Mouse (Mus musculus) limb, embryonic 11.5 days (tissue): ENCODE measurements around the gene Clic1. TPM values are rescaled to one million over a fixed set of nuclear protein-coding genes. Genes with fewer than 3 reads are reported as not detected.

Source experiments
- ATAC-seq: fragments of 200-750 bp; cut with Nextera tagmentation; 2 replicates; pipeline ENCODE4 v1.8.0; 2017; ENCODE audit warnings: low read depth; ENCODE audit not compliant: insufficient number of reproducible peaks, low FRiP score, low TSS enrichment
- DNase-seq: peaks from one replicate; pipeline ENCODE4 v3.0.0-alpha.2; 2015; ENCODE audit warnings: low spot score
- H3K27ac ChIP-seq: fragments of 300-500 bp; sonication (generic); replicated peaks from 2 replicates; pipeline ENCODE4 v1.5.1; 2014; ENCODE audit warnings: low read depth, mild to moderate bottlenecking, low read length
- H3K27me3 ChIP-seq: fragments of 300-500 bp; sonication (generic); 2 replicates; pipeline ENCODE4 v1.6.1; 2014; ENCODE audit warnings: mild to moderate bottlenecking, low read length, mixed read lengths; ENCODE audit not compliant: control insufficient read depth, insufficient read depth
- H3K36me3 ChIP-seq: fragments of 300-500 bp; sonication (generic); 2 replicates; pipeline ENCODE4 v1.6.1; 2014; ENCODE audit warnings: mild to moderate bottlenecking, low read length, moderate library complexity, mixed read lengths; ENCODE audit not compliant: control insufficient read depth, insufficient read depth
- H3K4me1 ChIP-seq: fragments of 300-500 bp; sonication (generic); 2 replicates; pipeline ENCODE4 v1.6.1; 2014; ENCODE audit warnings: low read length, mixed read lengths; ENCODE audit not compliant: control insufficient read depth, insufficient read depth
- H3K4me2 ChIP-seq: fragments of 300-500 bp; sonication (generic); 2 replicates; pipeline ENCODE4 v1.6.1; 2014; ENCODE audit warnings: low read depth, mild to moderate bottlenecking, moderate library complexity; ENCODE audit not compliant: severe bottlenecking
- H3K4me3 ChIP-seq: fragments of 300-500 bp; sonication (generic); 2 replicates; pipeline ENCODE4 v1.5.1; 2014; ENCODE audit warnings: low read depth, low read length
- H3K9ac ChIP-seq: fragments of 300-500 bp; sonication (generic); 2 replicates; pipeline ENCODE4 v1.6.1; 2014; ENCODE audit warnings: mild to moderate bottlenecking, low read length
- H3K9me3 ChIP-seq: fragments of 300-500 bp; sonication (generic); 2 replicates; pipeline ENCODE4 v1.6.1; 2016; ENCODE audit warnings: low read length; ENCODE audit not compliant: control insufficient read depth
- WGBS: fragments of 180-500 bp; shearing (Covaris S2); extraction: QIAGEN DNeasy Blood & Tissue Kit; methylation state at CpG from one replicate; pipeline ENCODE4 v1.1.7; 2014; 5-methylcytosine and 5-hydroxymethylcytosine counted together
- polyA plus RNA-seq: library from polyadenylated mRNA; unstranded; fragments of >200 nt; fragmentation: Nextera tagmentation; extraction: Ambion mirVana; gene quantifications from 2 replicates; pipeline ENCODE4 v1.2.1, GENCODE M21; 2014

The Clic1 gene
- polyA plus RNA-seq, 1 experiment from 2014 or later, result 52.1 TPM

GRCm38 (mm10) chr17:35061299-35061698 is 11.5 kb downstream of the Clic1 start:
- Histone ChIP-seq H3K27ac (no peak overlapping the region), H3K9ac (no peak overlapping the region), H3K4me1 (peaks cover 19% of the 10 kb centered on the region), H3K9me3 (no peaks in the 10 kb centered on the region), H3K36me3 (peaks cover 11% of the 10 kb centered on the region), H3K4me2 (no peak overlapping the region), H3K27me3 (peaks cover 14% of the 10 kb centered on the region), H3K4me3 (no peak overlapping the region)
- WGBS, result 75% methylated on average over 8 of the region's 8 CpGs
- DNase-seq, result no peak
- ATAC-seq, result no peak

GRCm38 (mm10) chr17:35063466-35063865 is 13.7 kb downstream of the Clic1 start:
- no peaks in the 10 kb centered on the region for H3K9me3 ChIP-seq
- 96% methylated on average over 3 of the region's 3 CpGs for WGBS
- peaks cover 19% of the 10 kb centered on the region for H3K4me1 ChIP-seq
- DNase-seq (no peak), ATAC-seq (no peak)
- H3K4me2 ChIP-seq, result no peak overlapping the region
- H3K4me3 ChIP-seq, result no peak overlapping the region
- peaks cover 26% of the 10 kb centered on the region for H3K27me3 ChIP-seq
- H3K27ac ChIP-seq, result no peak overlapping the region
- no peak overlapping the region for H3K9ac ChIP-seq
- peaks cover 11% of the 10 kb centered on the region for H3K36me3 ChIP-seq

GRCm38 (mm10) chr17:35064378-35064877 is 14.7 kb downstream of the Clic1 start:
- 26% methylated on average over 10 of the region's 10 CpGs for WGBS

GRCm38 (mm10) chr17:35064951-35065947 is 15.5 kb downstream of the Clic1 start, which contains the start of gene Ly6g6c:
Gene Ly6g6c (plus strand): TSS chr17:35065388.
- peak within 1 kb of the TSS; percentile 49 for H3K9ac ChIP-seq
- H3K9me3 ChIP-seq, result no peaks in the 10 kb centered on the region
- H3K27me3 ChIP-seq, result peaks cover 27% of the 10 kb centered on the region
- 2% methylated on average over 48 of the region's 48 CpGs for WGBS
- peak within 1 kb of the TSS; percentile 74 for H3K4me2 ChIP-seq
- H3K27ac ChIP-seq, result peak within 1 kb of the TSS; percentile 51; the same call in 1 of the 2 replicates
- DNase-seq (peak; percentile 71), ATAC-seq (peak; percentile 31; the same call in 1 of the 2 replicates)
- peaks cover 11% of the 10 kb centered on the region for H3K36me3 ChIP-seq
- peaks cover 16% of the 10 kb centered on the region for H3K4me1 ChIP-seq
- H3K4me3 ChIP-seq, result peak within 1 kb of the TSS; percentile 21

More at GRCm38 (mm10) chr17:35064378-35064877, 14.7 kb downstream of the Clic1 start:
- H3K4me3 ChIP-seq, result no peak overlapping the region
- H3K4me2 ChIP-seq, result peak overlapping the region; percentile 74
- peaks cover 27% of the 10 kb centered on the region for H3K27me3 ChIP-seq
- H3K36me3 ChIP-seq, result peaks cover 11% of the 10 kb centered on the region
- DNase-seq (no peak), ATAC-seq (no peak)
- no peak overlapping the region for H3K9ac ChIP-seq
- peaks cover 19% of the 10 kb centered on the region for H3K4me1 ChIP-seq
- H3K27ac ChIP-seq, result peak overlapping the region; percentile 51; the same call in 1 of the 2 replicates
- no peaks in the 10 kb centered on the region for H3K9me3 ChIP-seq

- Histone ChIP-seq H3K27me3 (peaks cover 27% of the 10 kb centered on the region), H3K4me1 (peaks cover 13% of the 10 kb centered on the region; the same call in 1 of the 2 replicates), H3K4me3 (peak within 1 kb of the TSS; percentile 21), H3K9me3 (no peaks in the 10 kb centered on the region), H3K9ac (peak within 1 kb of the TSS; percentile 49), H3K4me2 (peak within 1 kb of the TSS; percentile 74), H3K27ac (no peak within 1 kb of the TSS), H3K36me3 (peaks cover 7% of the 10 kb centered on the region)
- ATAC-seq (no peak), DNase-seq (no peak)
- WGBS, result 43% methylated on average over 10 of the region's 10 CpGs
Measured at GRCm38 (mm10) chr17:35066084-35066483, 16.3 kb downstream of the Clic1 start, which contains the start of gene Mpig6b. Gene Mpig6b (minus strand): TSS chr17:35066184.

- 82% methylated on average over 17 of the region's 17 CpGs for WGBS
- H3K9ac ChIP-seq, result no peak overlapping the region
- no peaks in the 10 kb centered on the region for H3K36me3 ChIP-seq
- no peak overlapping the region for H3K4me2 ChIP-seq
- H3K27me3 ChIP-seq, result peaks cover 27% of the 10 kb centered on the region
- no peaks in the 10 kb centered on the region for H3K9me3 ChIP-seq
- peaks cover 13% of the 10 kb centered on the region; the same call in 1 of the 2 replicates for H3K4me1 ChIP-seq
- H3K4me3 ChIP-seq, result no peak overlapping the region
- H3K27ac ChIP-seq, result no peak overlapping the region
- DNase-seq (no peak), ATAC-seq (no peak)
Measured at GRCm38 (mm10) chr17:35068213-35068914, 18.6 kb downstream of the Clic1 start.

GRCm38 (mm10) chr17:35070556-35071229 is 20.9 kb downstream of the Clic1 start:
- Histone ChIP-seq H3K9ac (no peak overlapping the region), H3K27me3 (peaks cover 19% of the 10 kb centered on the region), H3K27ac (no peak overlapping the region), H3K9me3 (no peaks in the 10 kb centered on the region), H3K4me1 (0 out of 2 replicates have a peak, but pooled peaks cover 2% of the 10 kb centered on the region), H3K4me3 (no peak overlapping the region), H3K4me2 (no peak overlapping the region), H3K36me3 (no peaks in the 10 kb centered on the region)
- 66% methylated on average over 6 of the region's 6 CpGs for WGBS
- DNase-seq, result no peak
- ATAC-seq, result no peak
